35 mouse cellular contexts compared by ENCODE assay signal in the genomic region with DNA sequence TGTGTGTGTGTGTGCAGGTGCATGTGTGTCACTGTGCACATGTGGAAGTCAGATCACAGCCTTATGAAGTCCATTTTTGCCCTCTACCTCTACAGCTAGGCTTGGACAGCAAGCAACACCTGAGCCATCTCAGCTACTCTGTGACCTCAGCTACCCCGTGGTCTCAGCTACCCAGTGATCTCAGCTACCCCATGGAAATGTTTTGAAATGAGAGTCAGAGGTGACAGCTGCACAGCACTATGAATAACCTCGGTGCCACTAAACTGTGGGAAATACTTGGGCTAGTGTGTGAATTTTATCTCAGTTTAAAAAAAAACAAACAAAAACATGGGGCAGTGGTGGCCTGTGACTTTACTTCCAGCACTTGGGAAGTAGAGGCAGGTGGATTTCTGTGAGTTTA. TPM values are rescaled to one million over a fixed set of nuclear protein-coding genes. Genes with fewer than 3 reads are reported as not detected.
"Had no signal": no experiment of that assay in that cellular context is flagged by ENCODE, and none has a peak within 500 bp of the region (broad histone marks: within the 10 kb centered on the region; RNA-seq: fewer than 3 reads in every experiment).

No protein-coding gene starts in this region.

- H3K36me3 ChIP-seq: heart, embryonic 10.5 days; heart, embryonic 12.5 days; heart, embryonic 13.5 days; heart, embryonic 15.5 days; hindbrain, embryonic 12.5 days; hindbrain, embryonic 13.5 days; hindbrain, embryonic 15.5 days; intestine, embryonic 15.5 days; kidney, embryonic 15.5 days had no signal

- H3K4me2 ChIP-seq: heart, embryonic 11.5 days; heart, embryonic 12.5 days; heart, embryonic 13.5 days; heart, embryonic 15.5 days; hindbrain, embryonic 12.5 days; hindbrain, embryonic 13.5 days; hindbrain, embryonic 14.5 days; hindbrain, embryonic 15.5 days; intestine, embryonic 15.5 days; kidney, embryonic 15.5 days had no signal

- DNase-seq: heart, postnatal 10 days; heart, postnatal 14 days; heart, postnatal 36 days; heart, postnatal 4 days; kidney, adult 11 months; kidney, adult 18-20 months; kidney, adult 8-10 months; kidney, adult 9 months; kidney, postnatal 10 days; kidney, postnatal 14 days; kidney, postnatal 25 days; kidney, postnatal 36 days; kidney, postnatal 4 days; layer of hippocampus, adult 9-11 months; layer of hippocampus, postnatal 36 days had no signal

- H3K27ac ChIP-seq: heart, embryonic 10.5 days; heart, embryonic 13.5 days; heart, embryonic 15.5 days; hindbrain, embryonic 10.5 days; hindbrain, embryonic 12.5 days; hindbrain, embryonic 13.5 days; hindbrain, embryonic 14.5 days; hindbrain, embryonic 15.5 days; intestine, embryonic 15.5 days; kidney, embryonic 15.5 days; kidney, postnatal 0 days; layer of hippocampus, adult 2 months; left cerebral cortex, adult 2 months had no signal

- H3K4me3 ChIP-seq: heart, embryonic 10.5 days; heart, embryonic 12.5 days; heart, embryonic 13.5 days; heart, embryonic 15.5 days; hindbrain, embryonic 10.5 days; hindbrain, embryonic 12.5 days; hindbrain, embryonic 13.5 days; hindbrain, embryonic 15.5 days; intestine, embryonic 15.5 days; kidney, embryonic 15.5 days; layer of hippocampus, adult 2 months; left cerebral cortex, adult 2 months had no signal

- H3K4me1 ChIP-seq: heart, embryonic 12.5 days; heart, embryonic 13.5 days; heart, embryonic 15.5 days; hindbrain, embryonic 12.5 days; hindbrain, embryonic 13.5 days; hindbrain, embryonic 15.5 days; intestine, embryonic 15.5 days; kidney, embryonic 15.5 days had no signal

- H3K9me3 ChIP-seq: heart, embryonic 10.5 days; heart, embryonic 12.5 days; heart, embryonic 13.5 days; heart, embryonic 15.5 days; hindbrain, embryonic 10.5 days; hindbrain, embryonic 12.5 days; hindbrain, embryonic 13.5 days; hindbrain, embryonic 15.5 days; intestine, embryonic 15.5 days; kidney, embryonic 15.5 days had no signal

- ATAC-seq: hindbrain, embryonic 16.5 days; inflammation-experienced regulatory T-cells, adult 6 months; intestine, embryonic 15.5 days; intestine, embryonic 16.5 days; intestine, postnatal 0 days had no signal

- H3K27me3 ChIP-seq: heart, embryonic 12.5 days; heart, embryonic 13.5 days; heart, embryonic 15.5 days; hindbrain, embryonic 12.5 days; hindbrain, embryonic 13.5 days; hindbrain, embryonic 15.5 days; intestine, embryonic 15.5 days; kidney, embryonic 15.5 days had no signal

- H3K9ac ChIP-seq: heart, embryonic 12.5 days; heart, embryonic 13.5 days; heart, embryonic 15.5 days; hindbrain, embryonic 12.5 days; hindbrain, embryonic 13.5 days; hindbrain, embryonic 14.5 days; hindbrain, embryonic 15.5 days; intestine, embryonic 15.5 days; kidney, embryonic 15.5 days had no signal

RNA-seq across cellular contexts. Expression of gene Dnah2, which starts 58.0 kb away (rescaled TPM):
- total RNA-seq: hematopoietic stem cell, adult 5-6 weeks had no signal
